Mouse (Mus musculus): ENCODE measurements around the gene Kcnk10.

Kcnk10 gene

DNA sequence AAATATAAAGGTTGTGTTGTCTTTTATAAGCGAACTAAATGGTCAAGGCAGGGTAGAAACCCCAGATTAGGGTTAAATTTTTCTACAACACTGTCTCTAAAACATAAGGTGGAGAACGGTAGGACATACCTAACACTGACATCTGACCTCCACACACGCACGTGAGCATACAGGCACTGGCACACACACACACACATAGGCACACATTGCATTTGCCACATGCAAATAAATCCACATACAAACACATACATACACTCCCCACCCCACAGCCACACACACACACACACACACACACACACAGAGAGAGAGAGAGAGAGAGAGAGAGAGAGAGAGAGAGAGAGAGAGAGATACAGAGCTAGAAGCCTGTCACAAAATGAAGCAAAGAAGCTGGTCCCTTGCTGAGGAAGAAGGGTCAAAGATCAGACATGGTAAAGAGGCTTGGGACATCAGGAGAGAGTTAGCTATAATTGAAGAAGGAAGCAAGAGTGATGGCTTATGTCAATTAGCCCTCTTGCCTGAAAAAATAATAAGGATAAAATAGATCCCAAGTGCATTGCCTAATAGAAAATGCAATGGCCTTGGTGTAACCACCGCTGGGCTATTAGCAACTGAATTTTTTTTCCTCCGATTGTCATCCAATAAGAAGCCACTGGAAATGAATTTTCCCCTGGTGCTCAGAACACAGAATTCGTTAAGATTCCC lies 58.1 kb downstream of the Kcnk10 start:
- DNase-seq (ENCODE audit: low read depth, low spot score): no peak

- no peak for DNase-seq (ENCODE audit: low read depth, low spot score)
Measured at GRCm38 (mm10) chr12:98505601-98506000, 72.5 kb downstream of the Kcnk10 start.

DNA sequence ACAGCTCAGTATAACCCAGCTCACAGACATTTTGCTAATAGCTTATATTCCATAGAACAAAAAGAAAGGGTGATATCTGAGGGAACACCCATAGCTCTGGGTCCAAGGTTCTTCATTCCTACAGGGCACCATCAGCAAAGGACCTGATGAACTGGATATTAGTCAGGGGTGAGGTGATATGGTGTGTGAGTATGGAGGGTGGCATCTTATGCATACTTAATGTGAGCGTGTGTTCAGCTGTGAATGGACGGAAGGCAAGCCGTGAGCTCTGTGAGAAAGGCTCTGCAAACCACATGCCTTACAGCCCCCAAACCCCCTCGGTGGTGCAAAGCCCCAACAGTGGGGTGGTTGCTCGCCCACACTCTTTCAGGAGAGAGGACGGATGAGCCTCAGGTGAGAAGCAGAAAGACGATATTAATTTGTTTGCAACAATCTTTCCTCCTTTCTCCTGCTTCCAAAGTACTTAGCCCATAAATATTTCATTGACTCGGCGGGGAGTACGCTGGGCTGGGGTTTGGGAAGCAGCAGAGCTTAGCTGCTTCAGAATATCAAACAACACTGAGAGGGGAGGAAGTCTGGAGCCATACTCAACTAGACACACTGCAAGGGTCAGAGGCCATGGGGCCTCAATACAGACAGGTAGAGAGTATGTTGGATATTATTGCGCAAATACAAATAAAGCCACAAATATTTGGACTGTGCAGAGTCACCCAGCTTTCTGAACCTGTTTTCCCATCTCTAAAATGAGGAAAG lies 76.4 kb downstream of the Kcnk10 start:
- DNase-seq (ENCODE audit: low read depth, low spot score): no peak

- no peak for DNase-seq (ENCODE audit: low read depth, low spot score)
Measured at GRCm38 (mm10) chr12:98501045-98501444, 77.1 kb downstream of the Kcnk10 start.

DNA sequence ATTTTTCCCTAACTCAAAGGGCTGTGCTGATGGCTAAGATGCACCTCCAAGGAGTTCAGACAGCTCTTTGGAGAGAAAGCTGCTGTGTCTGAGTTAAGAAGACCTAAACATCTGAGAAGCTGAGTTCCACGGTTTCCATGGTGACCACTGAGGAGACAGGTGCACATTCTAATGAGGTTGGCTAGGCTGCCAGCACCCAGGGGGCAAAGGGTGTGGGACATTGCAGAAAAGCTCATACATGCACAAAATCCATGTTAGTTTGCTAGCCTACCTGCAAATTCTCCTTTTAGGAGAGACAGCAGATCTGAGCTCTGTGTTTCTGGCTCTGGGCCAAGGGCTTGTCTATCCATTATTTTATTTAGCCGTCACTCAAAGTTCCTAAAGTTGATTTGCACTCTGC lies 96.7 kb downstream of the Kcnk10 start:
- DNase-seq (ENCODE audit: low read depth, low spot score): no peak

DNA sequence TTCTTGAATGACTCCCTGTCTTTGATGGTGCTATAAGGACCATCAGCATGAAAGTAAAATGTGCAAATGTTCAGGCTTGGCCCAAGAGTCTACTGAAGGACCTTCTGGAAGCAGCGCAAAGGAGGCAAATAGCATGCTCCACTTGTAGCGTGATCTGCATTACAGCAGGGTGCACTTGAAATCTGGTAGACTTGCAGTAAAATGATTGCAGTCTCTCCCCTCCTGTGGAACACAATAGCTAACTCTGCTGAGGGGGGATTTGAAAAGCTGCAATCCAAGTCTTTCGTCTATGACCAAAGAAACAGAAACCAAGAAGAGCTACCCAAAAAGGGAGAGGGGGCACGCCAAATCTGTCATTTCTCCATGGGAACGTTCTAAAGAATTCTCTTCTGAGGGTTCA lies 97.1 kb downstream of the Kcnk10 start:
- no peak for DNase-seq (ENCODE audit: low read depth, low spot score)

DNA sequence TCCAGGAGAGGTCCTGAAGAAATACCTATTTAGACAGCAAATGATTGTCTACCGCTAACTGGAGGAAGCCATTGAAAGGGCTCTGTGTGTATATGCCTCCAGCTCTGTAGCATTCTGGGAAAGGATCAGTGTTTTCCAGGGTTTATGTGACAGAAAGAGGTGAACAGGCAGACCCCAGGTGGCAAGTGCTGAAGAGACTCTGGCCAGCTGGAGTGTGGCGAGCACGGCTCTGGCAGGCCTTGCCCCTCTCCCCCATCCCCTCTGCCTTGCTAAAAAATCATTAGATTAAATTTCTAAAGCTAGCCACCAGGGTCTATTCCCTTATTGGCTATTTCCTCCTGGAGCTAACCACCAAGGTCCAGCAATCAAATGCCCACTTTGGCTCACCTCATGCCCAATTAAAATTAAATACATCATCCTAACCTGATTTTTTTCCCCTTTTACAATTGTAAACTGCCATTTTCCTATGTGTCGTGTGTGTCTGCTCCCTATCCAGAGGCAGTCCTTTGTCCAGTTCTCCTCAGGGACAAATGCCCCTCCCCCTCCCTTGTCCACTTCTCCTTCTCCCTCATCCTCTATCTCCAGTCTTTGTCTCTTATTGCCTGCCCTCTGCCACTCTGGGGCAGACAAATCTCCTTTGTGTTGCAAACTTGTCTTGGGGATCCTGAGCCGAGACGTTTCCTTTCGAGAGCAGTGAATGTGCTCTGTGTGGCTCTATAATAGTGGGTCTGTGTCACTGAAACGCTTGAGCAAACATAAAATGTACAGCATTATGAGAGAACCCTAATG lies 100.2 kb downstream of the Kcnk10 start:
- DNase-seq (ENCODE audit: low read depth, low spot score): no peak

DNA sequence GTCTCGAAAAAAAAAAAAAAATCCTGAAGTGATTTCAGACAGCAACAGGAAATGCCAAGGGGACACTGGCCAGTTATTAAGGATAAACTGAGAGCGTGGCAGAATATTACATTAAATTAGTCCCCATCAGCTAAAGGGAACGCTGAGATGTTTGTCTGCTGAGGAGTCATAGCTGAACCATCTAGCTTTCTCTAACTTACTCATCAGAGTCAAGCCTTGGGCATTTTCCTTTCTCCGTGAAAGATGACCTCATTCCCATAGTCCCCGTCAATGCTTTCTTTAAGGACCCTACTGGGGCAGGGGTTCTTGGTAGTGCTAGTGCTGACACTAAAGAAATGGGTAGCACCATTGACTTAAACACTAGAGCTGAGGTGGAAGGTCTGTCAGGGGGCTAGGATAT lies 106.9 kb downstream of the Kcnk10 start:
- no peak for DNase-seq (ENCODE audit: low read depth, low spot score)

- DNase-seq (ENCODE audit: low read depth, low spot score): no peak
Measured at GRCm38 (mm10) chr12:98470097-98470496, 108.0 kb downstream of the Kcnk10 start.

DNA sequence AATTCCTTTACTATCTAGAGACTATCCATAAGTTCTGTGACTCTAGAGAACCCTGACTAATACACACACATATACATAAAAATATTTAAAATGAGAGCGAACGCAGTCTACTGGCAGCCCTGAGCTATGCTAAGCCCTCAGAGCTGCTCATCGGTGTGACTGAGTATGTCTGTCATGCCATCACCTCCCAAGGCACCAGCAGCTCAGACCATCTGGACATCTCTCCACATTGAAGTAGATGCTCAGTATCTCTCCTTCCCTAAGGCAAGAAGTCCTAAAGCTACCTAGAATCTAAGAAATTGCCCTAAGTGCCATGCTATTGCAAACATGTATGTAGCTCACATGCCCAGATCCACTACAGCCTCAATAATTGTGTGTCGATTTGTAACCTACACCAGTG lies 110.3 kb downstream of the Kcnk10 start:
- no peak for DNase-seq (ENCODE audit: low read depth, low spot score)

GRCm38 (mm10) chr12:98459889-98460288 lies 118.2 kb downstream of the Kcnk10 start:
- DNase-seq (ENCODE audit: low read depth, low spot score): peak; percentile 68

DNA sequence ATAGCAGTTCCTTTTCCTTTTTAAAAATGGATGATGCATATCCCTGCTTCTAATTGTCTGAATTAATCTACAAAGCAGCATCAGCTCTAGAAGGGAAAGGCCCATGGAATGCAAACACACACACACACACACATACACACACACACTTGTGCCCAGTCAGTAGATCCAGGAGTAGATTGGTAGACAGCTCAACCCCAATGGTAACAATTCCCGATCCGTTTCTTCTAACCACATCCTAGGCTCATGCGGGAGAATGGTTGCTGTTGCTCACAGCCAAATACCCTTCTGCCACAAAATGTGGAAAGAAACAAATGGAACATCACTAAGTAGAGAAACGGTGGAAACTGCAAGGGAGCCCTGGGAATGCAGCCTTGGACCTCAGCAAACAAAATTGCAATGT lies 119.2 kb downstream of the Kcnk10 start:
- DNase-seq (ENCODE audit: low read depth, low spot score): no peak

GRCm38 (mm10) chr12:98458516-98458915 lies 119.6 kb downstream of the Kcnk10 start:
- no peak for DNase-seq (ENCODE audit: low read depth, low spot score)

GRCm38 (mm10) chr12:98453161-98453560 lies 124.9 kb downstream of the Kcnk10 start:
- DNase-seq (ENCODE audit: low read depth, low spot score): no peak

DNA sequence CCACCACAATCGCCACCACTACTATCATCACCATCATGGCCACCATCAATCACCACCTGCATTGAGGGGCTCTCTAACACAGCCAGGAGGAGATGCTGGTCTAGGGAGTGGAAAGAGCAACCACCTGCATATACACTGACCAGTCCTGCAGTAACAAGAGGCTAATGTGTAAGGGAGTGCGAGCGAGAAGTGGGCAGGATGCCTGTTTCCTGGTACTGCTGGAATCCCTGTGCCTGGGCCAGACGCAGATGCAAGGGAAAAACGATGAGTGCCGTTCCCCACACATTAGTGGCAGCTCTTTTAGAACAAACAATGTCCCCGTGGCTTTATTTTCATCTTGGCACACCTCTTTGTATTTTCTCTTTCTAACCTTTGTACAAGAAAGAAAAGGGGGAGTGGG lies 125.5 kb downstream of the Kcnk10 start:
- no peak for DNase-seq (ENCODE audit: low read depth, low spot score)

GRCm38 (mm10) chr12:98445637-98446036 lies 132.5 kb downstream of the Kcnk10 start:
- DNase-seq (ENCODE audit: low read depth, low spot score): no peak

GRCm38 (mm10) chr12:98444860-98445259 lies 133.2 kb downstream of the Kcnk10 start:
- DNase-seq (ENCODE audit: low read depth, low spot score): no peak

DNA sequence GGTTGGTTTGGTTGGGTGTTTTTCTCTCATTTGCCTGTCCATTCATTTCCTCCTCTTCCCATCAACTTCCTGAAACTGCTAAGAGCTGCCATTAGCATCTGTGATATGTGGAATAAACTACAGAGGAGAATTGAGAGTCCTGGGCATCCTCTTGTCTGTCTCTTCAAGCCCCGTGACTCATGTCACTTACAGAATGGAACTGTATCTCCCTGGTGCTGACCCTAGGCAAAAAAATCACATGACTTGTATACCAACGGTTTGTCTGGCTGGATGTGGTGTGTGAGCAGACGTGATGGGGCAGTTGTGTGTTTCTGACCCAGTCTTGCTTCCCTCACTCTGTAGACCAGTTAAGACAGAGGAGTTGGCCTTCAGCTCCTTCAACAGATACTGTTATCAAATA lies 134.4 kb downstream of the Kcnk10 start:
- DNase-seq (ENCODE audit: low read depth, low spot score): no peak

- DNase-seq (ENCODE audit: low read depth, low spot score): no peak
Measured at GRCm38 (mm10) chr12:98438080-98438479, 140.0 kb downstream of the Kcnk10 start.

- no peak for DNase-seq (ENCODE audit: low read depth, low spot score)
Measured at GRCm38 (mm10) chr12:98430683-98431082, 147.4 kb downstream of the Kcnk10 start.

DNA sequence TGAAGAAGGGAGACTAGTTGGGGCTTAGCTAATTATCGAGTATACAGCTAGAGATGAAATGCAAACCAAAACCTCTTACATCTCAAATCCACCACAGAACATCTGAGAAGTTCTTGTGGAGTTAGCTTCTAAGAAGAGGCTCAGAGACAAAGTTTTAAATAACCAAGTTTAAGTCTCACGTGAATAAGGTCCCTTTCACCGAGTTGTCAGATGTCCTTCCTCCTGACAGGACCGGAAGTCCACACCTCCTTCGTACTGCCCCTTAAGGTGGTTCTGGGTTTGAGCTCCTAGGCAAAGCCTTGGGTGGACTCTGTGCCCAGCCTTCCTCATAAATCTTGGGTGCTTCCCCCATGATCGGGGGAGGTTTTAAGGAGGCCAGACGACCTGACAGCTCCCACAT lies 156.8 kb downstream of the Kcnk10 start:
- DNase-seq (ENCODE audit: low read depth, low spot score): peak; percentile 6

- no peak for DNase-seq (ENCODE audit: low read depth, low spot score)
Measured at GRCm38 (mm10) chr12:98419849-98420248, 158.3 kb downstream of the Kcnk10 start.
